ENCODE assay signal across 11 mouse cellular contexts in genomic region chr7:74647310-74647709, GRCm38 (mm10).
DNase-seq lines count a peak whose midpoint lies in the region; ATAC-seq and TF ChIP-seq lines count a peak whose summit lies in the region.
"Had no signal": no experiment of that assay in that cellular context is flagged by ENCODE, and none has a peak within 500 bp of the region (broad histone marks: within the 10 kb centered on the region; RNA-seq: fewer than 3 reads in every experiment).

No protein-coding gene starts in this region.

- TF ChIP-seq CTCF in intestine, postnatal 0 days (IDR thresholded peaks at IDR 0.05; ENCODE audit: low read depth): no peak

- no peak overlapping the region for H3K4me3 ChIP-seq in intestine, postnatal 0 days (ENCODE audit: low read depth, low read length)
- H3K4me3 ChIP-seq: hindbrain, embryonic 15.5 days; left cerebral cortex, adult 2 months; liver, embryonic 15.5 days had no signal

- no peaks in the 10 kb centered on the region for H3K4me1 ChIP-seq in intestine, postnatal 0 days (replicated peaks; ENCODE audit: control insufficient read depth, insufficient read depth, low read length)
- H3K4me1 ChIP-seq: hindbrain, embryonic 15.5 days; liver, embryonic 15.5 days had no signal

- no peak overlapping the region for H3K4me2 ChIP-seq in intestine, postnatal 0 days (replicated peaks; ENCODE audit: low read depth)
- H3K4me2 ChIP-seq: hindbrain, embryonic 15.5 days; liver, embryonic 15.5 days had no signal

- H3K9ac ChIP-seq in intestine, postnatal 0 days (ENCODE audit: low read depth, low read length): no peak overlapping the region
- H3K9ac ChIP-seq: hindbrain, embryonic 15.5 days; liver, embryonic 15.5 days had no signal

- no peak for ATAC-seq in intestine, postnatal 0 days

- H3K36me3 ChIP-seq in intestine, postnatal 0 days (ENCODE audit: control insufficient read depth, insufficient read depth): no peaks in the 10 kb centered on the region
- H3K36me3 ChIP-seq: hindbrain, embryonic 15.5 days; liver, embryonic 15.5 days had no signal

- DNase-seq in adrenal gland, adult (ENCODE audit: inconsistent age in 2 of 2, low spot score in 1 of 2): peak; percentile 6 to 51
- DNase-seq in adrenal gland, adult 18-20 months (ENCODE audit: low spot score in 2 of 2): no peak
- peak; percentile 52 for DNase-seq in 3134 (ENCODE audit: extremely low read depth, insufficient read length, low spot score)
- peak; percentile 43 for DNase-seq in fibroblast of lung, adult 2 months (ENCODE audit: low read depth)
- peak; percentile 34 to 40 for DNase-seq in kidney, postnatal 25 days
- DNase-seq in embryo, embryonic 10.5 days (ENCODE audit: low spot score): no peak
- no peak for DNase-seq in left cerebral cortex, postnatal 25 days (ENCODE audit: low spot score in 2 of 2)

- H3K27ac ChIP-seq in intestine, postnatal 0 days (ENCODE audit: low read depth, low read length): no peak overlapping the region
- H3K27ac ChIP-seq: hindbrain, embryonic 15.5 days; left cerebral cortex, adult 2 months; liver, embryonic 15.5 days had no signal

- H3K9me3 ChIP-seq in intestine, postnatal 0 days (ENCODE audit: control insufficient read depth): no peaks in the 10 kb centered on the region
- H3K9me3 ChIP-seq: hindbrain, embryonic 15.5 days; liver, embryonic 15.5 days had no signal

- intact Hi-C loops in left cerebral cortex, postnatal 25 days (cut with DNase I): no loop called here

- H3K27me3 ChIP-seq in intestine, postnatal 0 days (replicated peaks; ENCODE audit: control insufficient read depth, insufficient read depth, low read length): no peaks in the 10 kb centered on the region
- H3K27me3 ChIP-seq: hindbrain, embryonic 15.5 days; liver, embryonic 15.5 days had no signal

- 52% methylated on average over 2 of the region's 2 CpGs for WGBS in intestine, postnatal 0 days

Comparison
In these comparisons a context has a peak if more than half of its experiments do, and no peak if none do; other contexts are left out.
1. DNase-seq: peak in adrenal gland, adult (2 of 2), 3134 (single experiment), fibroblast of lung, adult 2 months (single experiment) and kidney, postnatal 25 days (2 of 2); none in adrenal gland, adult 18-20 months (0 of 2), embryo, embryonic 10.5 days (single experiment) and left cerebral cortex, postnatal 25 days (0 of 2).